Mouse (Mus musculus) forebrain, embryonic 16.5 days (tissue): Measurements from ENCODE around the gene Agap2. TPM values are rescaled to one million over a fixed set of nuclear protein-coding genes. Genes with fewer than 3 reads are reported as not detected.

Source experiments
- ATAC-seq: fragments of 200-750 bp; cut with Nextera tagmentation; 2 replicates; pipeline ENCODE4 v1.8.0; 2017; ENCODE audit warnings: mild to moderate bottlenecking, moderate library complexity
- H3K27ac ChIP-seq: fragments of 300-500 bp; sonication (generic); 2 replicates; pipeline ENCODE4 v1.5.1; 2014; ENCODE audit warnings: low read length, control low read depth
- H3K27me3 ChIP-seq: fragments of 300-500 bp; sonication (generic); replicated peaks from 2 replicates; pipeline ENCODE4 v1.6.1; 2014; ENCODE audit warnings: low read length; ENCODE audit not compliant: control insufficient read depth, insufficient read depth
- H3K36me3 ChIP-seq: fragments of 300-500 bp; sonication (generic); 2 replicates; pipeline ENCODE4 v1.6.1; 2014; ENCODE audit not compliant: control insufficient read depth, insufficient read depth
- H3K4me1 ChIP-seq: fragments of 300-500 bp; sonication (generic); replicated peaks from 2 replicates; pipeline ENCODE4 v1.6.1; 2014; ENCODE audit warnings: low read length; ENCODE audit not compliant: control insufficient read depth, insufficient read depth
- H3K4me2 ChIP-seq: fragments of 300-500 bp; sonication (generic); 2 replicates; pipeline ENCODE4 v1.6.1; 2014; ENCODE audit warnings: mild to moderate bottlenecking, low read length, control low read depth
- H3K4me3 ChIP-seq: fragments of 300-500 bp; sonication (generic); replicated peaks from 2 replicates; pipeline ENCODE4 v1.5.1; 2014; ENCODE audit warnings: mild to moderate bottlenecking, low read length, control low read depth
- H3K9ac ChIP-seq: fragments of 300-500 bp; sonication (generic); replicated peaks from 2 replicates; pipeline ENCODE4 v1.6.1; 2014; ENCODE audit warnings: low read depth, low read length, control low read depth
- H3K9me3 ChIP-seq: fragments of 300-500 bp; sonication (generic); 2 replicates; pipeline ENCODE4 v1.6.1; 2016; ENCODE audit warnings: low read length; ENCODE audit not compliant: control insufficient read depth
- WGBS: fragments of 180-500 bp; shearing (Covaris S2); extraction: QIAGEN DNeasy Blood & Tissue Kit; methylation state at CpG from one replicate; pipeline ENCODE4 v1.1.7; 2014; 5-methylcytosine and 5-hydroxymethylcytosine counted together
- polyA plus RNA-seq: library from polyadenylated mRNA; unstranded; fragments of >200 nt; fragmentation: Nextera tagmentation; extraction: Ambion mirVana; gene quantifications from 2 replicates; pipeline ENCODE4 v1.2.1, GENCODE M21; 2015

Gene Agap2
- polyA plus RNA-seq, 1 experiment from 2014 or later, result 4.7 TPM

DNA sequence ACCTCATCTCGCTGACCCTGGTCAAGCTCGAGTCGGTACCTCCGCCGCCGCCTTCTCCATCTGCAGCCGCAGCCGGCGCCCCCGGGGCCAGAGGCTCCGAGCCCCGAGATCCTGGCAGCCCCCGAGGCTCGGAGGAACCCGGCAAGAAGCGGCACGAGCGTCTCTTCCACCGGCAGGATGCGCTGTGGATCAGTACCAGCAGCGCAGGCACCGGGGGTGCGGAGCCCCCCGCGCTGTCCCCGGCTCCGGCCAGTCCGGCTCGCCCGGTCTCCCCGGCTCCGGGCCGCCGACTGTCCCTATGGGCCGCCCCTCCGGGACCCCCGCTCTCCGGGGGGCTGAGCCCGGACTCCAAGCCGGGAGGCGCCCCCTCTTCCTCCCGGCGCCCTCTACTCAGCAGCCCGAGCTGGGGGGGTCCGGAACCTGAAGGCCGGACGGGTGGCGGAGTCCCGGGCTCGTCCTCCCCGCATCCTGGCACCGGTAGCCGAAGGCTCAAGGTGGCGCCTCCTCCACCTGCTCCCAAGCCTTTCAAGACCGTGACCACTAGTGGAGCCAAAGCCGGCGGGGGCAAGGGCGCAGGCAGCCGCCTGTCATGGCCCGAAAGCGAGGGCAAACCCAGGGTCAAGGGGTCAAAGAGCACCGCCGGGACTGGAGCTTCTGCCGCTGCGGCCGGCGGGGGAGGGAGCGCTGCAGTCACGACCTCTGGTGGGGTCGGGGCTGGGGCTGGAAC is 4.7 kb downstream of the Agap2 start:
- Histone ChIP-seq H3K9ac (peak overlapping the region; percentile 83), H3K9me3 (no peaks in the 10 kb centered on the region), H3K4me3 (peak overlapping the region; percentile 79), H3K4me2 (peak overlapping the region; percentile 88), H3K27me3 (peaks cover 11% of the 10 kb centered on the region), H3K36me3 (no peaks in the 10 kb centered on the region), H3K4me1 (peaks cover 39% of the 10 kb centered on the region), H3K27ac (peak overlapping the region; percentile 79)
- WGBS, result under 1% methylated on average over 60 of the region's 70 CpGs
- peak; percentile 21; the same call in 1 of the 2 replicates for ATAC-seq

DNA sequence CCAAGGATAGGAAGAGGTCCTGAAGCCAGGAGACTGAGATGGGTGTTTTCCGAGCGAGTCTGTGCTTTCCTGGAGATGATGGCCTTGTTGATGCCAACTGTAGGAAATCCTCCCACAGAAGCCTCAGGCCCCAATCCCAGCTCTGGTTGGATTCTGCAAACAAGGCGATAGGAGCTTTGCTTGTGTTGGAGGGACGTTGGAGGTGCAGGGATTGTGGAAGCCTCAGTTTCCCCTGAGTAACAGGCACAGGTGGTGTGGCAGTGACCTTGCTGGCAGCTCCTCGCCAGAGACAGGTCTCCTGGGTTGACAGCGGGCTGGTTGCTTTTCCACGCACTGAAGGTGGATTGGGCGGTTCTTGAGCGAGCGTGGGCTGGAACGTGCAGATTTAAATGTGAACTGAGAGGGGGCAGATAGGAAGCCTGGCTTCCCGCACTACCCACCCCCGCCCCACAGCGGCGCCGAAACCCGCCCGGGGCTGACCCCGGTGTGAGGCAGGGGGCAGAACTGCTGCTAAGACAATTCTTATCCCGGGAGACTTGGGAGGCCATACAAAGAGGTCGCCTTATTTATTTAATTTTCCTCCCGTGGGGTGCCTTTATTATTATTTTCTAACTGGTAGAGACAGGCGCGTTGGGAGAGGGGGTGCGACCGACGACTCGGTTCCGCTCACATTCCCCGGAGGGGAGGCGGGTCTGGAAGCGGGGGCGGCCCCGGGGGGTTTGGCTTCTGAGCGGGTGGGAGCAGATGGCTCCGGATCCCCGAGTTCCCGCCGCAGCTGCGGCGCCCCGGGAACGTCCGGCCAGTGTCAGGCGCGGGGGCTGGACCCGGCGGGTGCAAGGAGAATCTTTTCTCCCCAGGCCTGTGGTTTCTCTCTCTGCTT is 6.1 kb downstream of the Agap2 start:
- H3K36me3 ChIP-seq, result no peaks in the 10 kb centered on the region

DNA sequence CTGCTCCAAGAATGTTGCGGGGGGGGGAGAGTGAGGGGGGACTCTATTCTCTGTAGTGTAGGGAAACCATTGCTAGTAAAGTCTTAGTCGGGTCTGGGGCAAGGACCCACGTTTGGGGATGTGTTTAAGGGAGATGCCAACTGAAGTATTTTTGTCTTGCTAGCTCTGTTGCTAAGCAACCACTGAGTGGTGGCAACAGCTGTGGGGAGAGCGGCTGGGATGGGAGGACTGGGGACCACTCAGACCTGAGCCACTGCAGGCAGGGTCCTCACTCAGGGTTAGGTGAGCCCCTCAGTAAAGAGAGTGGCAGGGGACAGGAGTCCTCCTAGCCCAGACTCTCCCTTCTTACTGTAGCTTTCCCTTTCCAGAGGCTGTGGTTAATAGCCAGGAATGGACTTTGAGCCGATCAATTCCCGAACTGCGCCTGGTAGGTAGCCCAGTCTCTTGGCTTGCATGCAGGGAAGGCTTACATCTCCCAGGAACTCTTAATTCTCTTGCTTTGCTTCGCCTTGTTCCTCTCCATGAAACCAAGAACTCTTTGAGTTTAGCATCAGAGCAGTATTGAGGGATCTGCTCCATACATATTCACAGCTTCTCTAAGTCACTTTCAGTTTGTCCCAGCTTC is 7.0 kb downstream of the Agap2 start:
- H3K36me3 ChIP-seq, result no peaks in the 10 kb centered on the region
- H3K4me3 ChIP-seq, result peak overlapping the region; percentile 79
- H3K9me3 ChIP-seq, result no peaks in the 10 kb centered on the region
- ATAC-seq, result 0 out of 2 replicates have a peak, but pooled peaks have one; percentile 14
- H3K9ac ChIP-seq, result peak overlapping the region; percentile 83; the same call in 1 of the 2 replicates
- WGBS, result 29% methylated on average over 8 of the region's 8 CpGs
- peaks cover 11% of the 10 kb centered on the region for H3K27me3 ChIP-seq
- no peak overlapping the region for H3K27ac ChIP-seq
- peak overlapping the region; percentile 88 for H3K4me2 ChIP-seq
- H3K4me1 ChIP-seq, result peaks cover 39% of the 10 kb centered on the region

More for the DNA sequence above, 6.1 kb downstream of the Agap2 start:
- ATAC-seq, result no peak
- H3K4me1 ChIP-seq, result peaks cover 39% of the 10 kb centered on the region
- peak overlapping the region; percentile 79 for H3K4me3 ChIP-seq
- peak overlapping the region; percentile 83 for H3K9ac ChIP-seq
- no peak overlapping the region; the same call in 1 of the 2 replicates for H3K27ac ChIP-seq
- H3K4me2 ChIP-seq, result peak overlapping the region; percentile 88
- H3K27me3 ChIP-seq, result peaks cover 11% of the 10 kb centered on the region
- WGBS, result 2% methylated on average over 48 of the region's 48 CpGs
- H3K9me3 ChIP-seq, result no peaks in the 10 kb centered on the region

DNA sequence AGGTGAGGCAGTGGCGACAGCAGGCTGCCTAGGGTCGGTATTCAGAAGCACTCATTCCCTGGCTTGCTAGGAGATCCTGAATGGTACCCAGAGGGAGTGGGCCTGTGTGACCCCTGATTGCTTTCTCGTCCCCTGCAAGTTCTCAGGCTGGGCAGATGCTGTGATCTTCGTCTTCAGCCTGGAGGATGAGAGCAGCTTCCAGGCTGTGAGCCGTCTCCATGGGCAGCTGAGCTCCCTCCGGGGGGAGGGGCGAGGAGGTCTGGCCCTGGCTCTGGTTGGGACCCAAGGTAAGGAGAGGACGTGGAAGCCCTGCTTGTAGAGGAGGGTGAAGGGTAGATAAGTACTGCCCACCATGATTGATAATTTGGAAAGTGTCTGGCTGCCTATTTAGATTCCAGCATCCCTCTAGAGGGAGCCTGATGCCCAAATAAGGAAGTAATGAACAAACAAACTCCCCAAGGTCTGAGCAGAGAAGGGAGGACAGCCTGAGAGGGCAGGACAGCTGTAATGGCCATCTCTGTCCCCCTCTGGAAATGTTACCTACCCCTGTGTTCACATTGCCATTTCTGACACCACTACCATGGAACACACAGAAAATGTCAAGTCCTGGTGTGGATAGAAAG is 8.3 kb downstream of the Agap2 start:
- no peak overlapping the region for H3K27ac ChIP-seq
- H3K4me3 ChIP-seq, result no peak overlapping the region
- H3K36me3 ChIP-seq, result peaks cover 4% of the 10 kb centered on the region; the same call in 1 of the 2 replicates
- H3K9me3 ChIP-seq, result no peaks in the 10 kb centered on the region
- 37% methylated on average over 8 of the region's 8 CpGs for WGBS
- peaks cover 29% of the 10 kb centered on the region for H3K4me1 ChIP-seq
- no peak overlapping the region for H3K9ac ChIP-seq
- peaks cover 14% of the 10 kb centered on the region for H3K27me3 ChIP-seq
- H3K4me2 ChIP-seq, result no peak overlapping the region
- ATAC-seq, result no peak

DNA sequence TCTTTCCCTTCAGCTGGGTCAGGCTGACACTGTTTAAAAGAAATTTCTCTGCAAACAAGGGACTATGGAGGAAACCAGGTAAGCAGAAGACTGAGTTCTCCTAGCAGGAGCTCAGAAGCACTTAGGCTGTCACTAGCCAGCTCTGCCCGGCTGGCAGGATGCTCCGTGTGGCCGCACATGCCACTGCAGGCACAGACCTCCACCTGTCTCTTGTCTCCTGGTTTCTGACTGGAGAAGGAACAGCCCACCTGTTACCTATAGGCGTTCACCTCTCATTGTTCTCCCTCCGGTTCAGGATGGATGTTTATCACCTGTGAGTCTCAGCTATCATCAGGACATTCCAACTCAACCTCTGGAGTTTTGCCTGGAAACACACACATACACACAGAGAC is 8.8 kb downstream of the Agap2 start:
- 58% methylated on average over 5 of the region's 5 CpGs for WGBS
- Histone ChIP-seq H3K36me3 (peaks cover 4% of the 10 kb centered on the region; the same call in 1 of the 2 replicates), H3K9me3 (no peaks in the 10 kb centered on the region), H3K27me3 (peaks cover 15% of the 10 kb centered on the region), H3K4me3 (no peak overlapping the region), H3K4me2 (no peak overlapping the region), H3K4me1 (peaks cover 26% of the 10 kb centered on the region), H3K27ac (no peak overlapping the region), H3K9ac (no peak overlapping the region)
- ATAC-seq, result no peak

DNA sequence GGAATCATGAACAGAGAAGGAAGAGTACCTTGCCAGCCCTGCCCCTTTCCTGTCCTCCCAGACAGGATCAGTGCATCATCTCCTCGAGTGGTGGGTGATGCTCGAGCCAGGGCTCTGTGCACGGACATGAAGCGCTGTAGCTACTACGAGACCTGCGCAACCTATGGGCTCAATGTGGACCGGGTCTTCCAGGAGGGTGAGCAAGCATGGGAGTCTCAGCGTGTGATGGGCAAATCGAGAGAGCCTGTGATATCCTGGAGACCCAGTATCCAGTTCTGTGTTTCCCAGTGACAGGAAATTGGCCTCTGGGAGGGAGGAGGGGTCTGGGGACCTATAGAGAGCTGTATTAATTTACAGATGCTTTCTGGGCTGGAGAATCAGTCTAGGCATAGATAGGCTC is 10.0 kb downstream of the Agap2 start:
- Histone ChIP-seq H3K36me3 (peaks cover 4% of the 10 kb centered on the region; the same call in 1 of the 2 replicates), H3K4me2 (no peak overlapping the region), H3K27me3 (peaks cover 26% of the 10 kb centered on the region)

DNA sequence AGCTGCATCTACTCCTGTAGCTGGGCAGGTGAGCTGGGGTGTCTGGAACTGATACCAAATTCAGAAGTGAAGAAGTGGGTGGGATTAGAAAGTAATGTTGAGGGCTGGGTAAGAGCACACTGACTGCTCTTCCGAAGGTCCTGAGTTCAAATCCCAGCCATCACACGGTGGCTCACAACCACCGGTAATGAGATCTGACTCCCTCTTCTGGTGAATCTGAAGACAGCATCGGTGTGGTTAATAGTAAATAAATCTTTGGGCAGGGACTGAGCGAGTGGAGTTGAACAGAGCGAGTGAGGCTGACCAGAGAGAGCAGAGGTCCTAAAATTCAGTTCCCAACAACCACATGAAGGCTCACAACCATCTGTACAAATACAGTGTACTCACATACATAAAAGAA is 10.5 kb downstream of the Agap2 start:
- H3K27me3 ChIP-seq, result peaks cover 26% of the 10 kb centered on the region
- peaks cover 4% of the 10 kb centered on the region; the same call in 1 of the 2 replicates for H3K36me3 ChIP-seq

More for the DNA sequence above, 10.0 kb downstream of the Agap2 start:
- H3K4me1 ChIP-seq, result peaks cover 24% of the 10 kb centered on the region
- H3K9ac ChIP-seq, result no peak overlapping the region
- H3K4me3 ChIP-seq, result no peak overlapping the region
- WGBS, result 85% methylated on average over 9 of the region's 9 CpGs
- H3K27ac ChIP-seq, result no peak overlapping the region
- H3K9me3 ChIP-seq, result no peaks in the 10 kb centered on the region
- no peak for ATAC-seq

DNA sequence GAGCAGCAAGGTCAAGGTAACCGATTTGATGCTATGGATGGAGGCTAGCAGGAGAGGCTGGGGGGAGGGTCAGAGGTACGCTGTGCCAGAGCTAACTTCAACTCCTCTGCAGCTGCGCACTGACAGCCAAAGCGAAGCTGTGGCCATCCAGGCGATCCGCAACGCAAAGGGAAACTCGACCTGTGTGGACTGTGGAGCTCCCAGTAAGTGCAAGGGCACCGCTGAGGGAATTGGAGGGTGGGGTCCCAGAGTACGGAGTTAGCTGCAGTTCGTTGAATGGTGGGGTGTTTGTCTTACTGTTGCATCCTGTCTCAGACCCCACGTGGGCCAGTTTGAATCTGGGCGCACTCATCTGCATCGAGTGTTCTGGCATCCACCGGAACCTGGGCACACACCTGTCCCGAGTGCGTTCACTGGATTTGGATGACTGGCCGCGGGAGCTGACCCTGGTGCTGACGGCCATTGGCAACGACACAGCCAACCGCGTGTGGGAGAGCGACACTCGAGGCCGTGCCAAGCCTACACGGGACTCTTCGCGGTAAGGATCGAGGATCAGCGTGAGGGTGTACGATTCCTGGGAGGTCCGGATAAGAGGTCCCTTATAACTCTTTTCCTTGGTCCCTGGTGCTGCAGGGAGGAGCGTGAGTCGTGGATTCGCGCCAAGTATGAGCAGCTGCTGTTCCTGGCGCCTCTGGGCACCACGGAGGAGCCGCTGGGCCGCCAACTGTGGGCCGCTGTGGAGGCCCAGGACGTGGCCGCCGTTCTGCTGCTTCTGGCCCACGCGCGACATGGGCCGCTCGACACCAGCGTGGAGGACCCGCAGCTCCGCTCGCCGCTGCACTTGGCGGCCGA is 15.7 kb downstream of the Agap2 start:
- Histone ChIP-seq H3K27ac (no peak overlapping the region), H3K4me1 (peaks cover 24% of the 10 kb centered on the region), H3K36me3 (peaks cover 8% of the 10 kb centered on the region; the same call in 1 of the 2 replicates), H3K9me3 (no peaks in the 10 kb centered on the region), H3K4me3 (peak overlapping the region; percentile 28), H3K9ac (peak overlapping the region; percentile 33), H3K4me2 (peak overlapping the region; percentile 54), H3K27me3 (peaks cover 36% of the 10 kb centered on the region)
- peak; percentile 43 for ATAC-seq
- 7% methylated on average over 57 of the region's 57 CpGs for WGBS

More for the DNA sequence above, 10.5 kb downstream of the Agap2 start:
- no peak overlapping the region for H3K4me2 ChIP-seq
- 73% methylated on average over 6 of the region's 6 CpGs for WGBS
- H3K9me3 ChIP-seq, result no peaks in the 10 kb centered on the region
- H3K27ac ChIP-seq, result no peak overlapping the region
- H3K4me3 ChIP-seq, result no peak overlapping the region
- H3K4me1 ChIP-seq, result peaks cover 21% of the 10 kb centered on the region
- no peak overlapping the region for H3K9ac ChIP-seq
- no peak for ATAC-seq
